Mouse (Mus musculus): ENCODE results near the gene Borcs6. TPM values are rescaled to one million over a fixed set of nuclear protein-coding genes. Genes with fewer than 3 reads are reported as not detected.

Borcs6 gene
- total RNA-seq, 2 experiments from 2014 or later, result 16.7 to 19.3 TPM

DNA sequence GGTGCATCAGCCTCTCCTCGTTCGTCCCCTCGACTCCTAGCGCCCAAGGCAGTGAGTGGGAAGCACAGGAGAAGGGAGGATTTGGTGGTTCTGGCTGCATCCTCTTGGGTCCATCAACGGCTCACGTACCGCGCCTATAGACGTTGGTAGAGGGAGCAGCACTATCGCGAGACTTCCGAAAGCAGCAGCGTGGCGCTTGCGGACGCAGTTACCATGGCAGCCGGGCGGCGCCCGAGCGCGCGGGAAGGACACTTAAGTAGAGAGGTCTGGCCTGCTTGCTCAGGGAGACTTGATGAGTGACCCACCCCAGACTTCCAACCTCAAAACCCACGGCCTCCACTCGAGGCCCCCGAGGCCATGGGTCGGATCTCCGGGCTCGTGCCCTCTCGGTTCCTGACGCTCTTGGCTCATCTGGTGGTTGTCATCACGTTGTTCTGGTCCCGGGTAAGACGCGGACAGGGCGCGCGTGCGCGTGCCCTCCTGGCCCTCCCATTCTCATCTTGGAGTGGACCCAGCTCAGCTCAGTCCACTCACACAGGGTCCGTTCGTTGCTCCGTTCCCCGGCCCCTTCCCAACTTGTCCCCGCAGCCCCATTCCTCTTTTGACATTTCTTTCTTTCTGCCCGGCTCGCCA lies 11.2 kb downstream of the Borcs6 start, which contains the start of gene Tmem107:
Tmem107 (plus strand) TSS at position 217 of the 633 bp plus-strand sequence.
- DNase-seq, result peak; percentile 96 to 97

- DNase-seq, result no peak
These were observed 11.7 kb downstream of the Borcs6 start for GRCm38 (mm10) chr11:69071262-69071661.

DNA sequence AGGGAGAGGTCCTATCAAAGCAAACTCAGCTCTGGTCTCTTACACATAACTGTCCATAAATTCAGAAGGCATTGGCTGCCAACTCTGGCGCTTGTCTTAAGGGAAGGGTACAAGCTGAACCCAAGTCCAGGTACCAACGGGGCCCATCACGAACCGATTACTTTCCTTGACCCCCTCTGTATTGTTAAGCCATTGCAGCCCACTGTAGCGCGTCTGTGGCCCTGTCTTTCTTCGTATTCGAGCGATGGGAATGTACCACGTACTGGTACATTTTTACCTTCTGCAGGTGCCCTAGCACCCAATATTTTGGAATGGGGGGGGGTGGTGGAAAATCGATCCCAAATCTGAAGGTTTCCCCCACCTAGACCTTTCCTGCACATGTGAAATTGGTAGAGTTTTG lies 12.7 kb downstream of the Borcs6 start:
- no peak for DNase-seq

- DNase-seq, result no peak
These were observed 13.1 kb downstream of the Borcs6 start for GRCm38 (mm10) chr11:69072666-69073064.

GRCm38 (mm10) chr11:69073065-69073888 lies 13.8 kb downstream of the Borcs6 start:
- DNase-seq, result peak; percentile 91

DNA sequence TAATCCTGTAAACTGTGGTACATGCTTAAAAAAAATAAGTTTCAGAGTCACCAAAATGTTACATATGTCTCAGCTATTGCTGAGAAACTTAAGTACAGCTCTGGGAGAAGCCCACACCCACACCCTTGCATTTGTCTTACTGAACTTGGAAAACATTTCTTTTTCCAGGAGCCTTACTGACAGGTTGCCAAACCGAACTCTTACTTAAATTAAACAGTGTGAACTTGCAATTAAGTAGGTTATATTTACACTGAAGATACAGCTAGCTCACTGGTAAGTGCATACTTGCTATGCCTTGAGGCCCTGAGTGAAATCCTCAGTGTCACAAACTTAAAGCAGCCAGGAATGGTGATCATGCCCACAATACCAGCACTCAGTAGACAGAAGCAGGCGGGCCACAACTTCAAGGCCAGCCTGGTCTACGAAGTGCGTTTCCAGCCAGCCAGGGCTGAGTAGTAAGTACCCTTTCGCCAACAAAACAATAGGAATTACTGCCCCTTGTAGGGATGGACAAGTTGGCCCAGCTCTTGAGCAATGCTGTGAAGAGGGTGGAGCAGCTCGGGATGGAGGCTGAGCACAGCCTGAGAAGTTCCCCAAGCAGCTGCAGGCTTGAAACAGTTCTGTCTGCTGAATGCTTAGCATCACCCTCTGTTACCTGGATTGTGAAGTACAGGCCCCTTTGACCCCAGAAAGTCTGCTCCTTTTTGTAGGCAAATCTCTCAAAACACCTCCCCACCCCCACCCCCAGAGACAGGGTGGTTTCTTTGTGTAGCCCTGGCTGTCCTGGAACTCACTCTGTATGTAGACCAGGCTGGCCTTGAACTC lies 14.6 kb downstream of the Borcs6 start:
- DNase-seq, result peak in 1 of 2 experiments; percentile 38

DNA sequence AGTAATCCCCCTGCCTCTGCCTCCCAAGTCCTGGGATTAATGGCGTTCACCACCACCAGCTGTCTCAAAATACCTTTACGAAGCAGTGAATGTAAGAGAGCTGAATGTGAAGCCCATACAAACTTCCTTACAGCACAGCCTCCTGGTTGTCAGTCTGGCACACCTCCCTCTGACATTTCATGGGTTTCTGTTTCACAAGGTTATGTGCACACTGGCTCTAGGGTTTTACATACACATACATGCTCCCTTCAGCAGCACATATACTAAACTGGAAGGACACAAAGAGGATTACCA lies 15.2 kb downstream of the Borcs6 start:
- DNase-seq, result no peak

DNA sequence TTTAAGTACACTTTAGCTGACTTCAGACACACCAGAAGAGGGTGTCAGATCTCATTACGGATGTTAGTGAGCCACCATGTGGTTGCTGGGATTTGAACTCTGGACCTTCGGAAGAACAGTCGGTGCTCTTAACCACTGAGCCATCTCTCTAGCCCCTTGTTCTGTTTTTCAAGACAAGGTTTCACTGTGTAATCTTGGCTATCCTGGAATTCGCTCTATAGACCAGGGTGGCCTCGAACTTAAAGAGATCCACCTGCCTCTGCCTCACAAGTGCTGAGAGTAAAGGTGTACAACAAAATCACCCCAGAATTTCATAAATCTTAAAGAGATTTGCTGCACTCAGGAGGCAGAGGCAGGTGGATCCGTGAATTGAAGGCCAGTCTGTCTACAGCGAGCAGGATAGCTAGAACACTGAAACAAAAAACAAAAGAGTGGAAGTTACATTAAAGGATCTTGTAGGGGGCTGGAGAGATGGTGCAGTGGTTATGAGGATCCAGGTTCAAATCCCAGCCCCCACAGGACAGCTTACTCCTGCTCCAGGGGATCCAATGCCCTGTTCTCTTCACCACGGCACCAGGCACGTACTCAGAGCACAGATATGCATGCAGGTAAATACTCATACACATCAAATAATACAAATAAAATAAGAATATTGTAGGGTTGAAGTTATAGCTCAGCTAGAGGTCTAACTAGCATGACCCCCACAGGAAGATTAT lies 16.4 kb downstream of the Borcs6 start:
- no peak for DNase-seq

DNA sequence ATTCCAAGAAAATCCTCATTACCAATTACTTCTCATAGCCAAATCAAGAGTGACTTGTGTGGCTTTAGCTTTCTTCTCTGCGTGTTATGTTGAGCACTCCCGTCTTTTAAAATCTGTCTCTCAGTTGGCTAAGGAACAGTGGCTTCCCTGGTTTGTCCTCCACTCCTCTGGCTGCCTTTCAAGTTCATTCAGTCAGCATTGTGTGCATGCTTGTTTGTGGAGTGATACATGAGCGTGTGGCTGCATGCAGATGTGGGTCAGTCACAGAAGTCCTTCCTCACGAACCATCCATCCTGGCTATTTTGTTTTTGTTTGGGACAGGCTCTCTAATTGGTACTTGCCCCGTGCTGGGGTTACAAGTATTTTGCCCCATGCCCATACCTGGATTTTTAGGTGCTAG lies 17.1 kb downstream of the Borcs6 start:
- peak in 1 of 2 experiments; percentile 45 for DNase-seq

- DNase-seq, result no peak
These were observed 17.8 kb downstream of the Borcs6 start for GRCm38 (mm10) chr11:69077316-69077715.

DNA sequence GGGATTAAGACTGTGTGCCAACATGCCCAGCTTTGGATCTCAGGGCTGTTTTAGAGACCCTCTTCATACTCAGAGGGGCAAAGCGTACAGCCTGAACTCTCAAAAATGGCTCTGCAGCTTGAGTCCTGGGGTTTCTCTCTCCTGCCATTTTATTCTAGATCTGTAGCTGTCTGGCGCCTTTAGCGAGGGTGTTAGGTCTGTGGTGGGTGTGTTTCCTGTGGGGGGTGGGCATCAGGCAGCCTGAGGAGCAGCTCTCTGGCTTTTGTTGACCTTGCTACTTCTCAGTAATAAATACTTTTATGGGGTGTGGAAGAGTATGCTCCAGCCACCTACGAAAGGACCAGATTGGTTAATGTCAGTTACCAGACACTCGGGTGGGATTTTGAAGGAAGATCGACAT lies 18.5 kb downstream of the Borcs6 start:
- DNase-seq, result no peak

DNA sequence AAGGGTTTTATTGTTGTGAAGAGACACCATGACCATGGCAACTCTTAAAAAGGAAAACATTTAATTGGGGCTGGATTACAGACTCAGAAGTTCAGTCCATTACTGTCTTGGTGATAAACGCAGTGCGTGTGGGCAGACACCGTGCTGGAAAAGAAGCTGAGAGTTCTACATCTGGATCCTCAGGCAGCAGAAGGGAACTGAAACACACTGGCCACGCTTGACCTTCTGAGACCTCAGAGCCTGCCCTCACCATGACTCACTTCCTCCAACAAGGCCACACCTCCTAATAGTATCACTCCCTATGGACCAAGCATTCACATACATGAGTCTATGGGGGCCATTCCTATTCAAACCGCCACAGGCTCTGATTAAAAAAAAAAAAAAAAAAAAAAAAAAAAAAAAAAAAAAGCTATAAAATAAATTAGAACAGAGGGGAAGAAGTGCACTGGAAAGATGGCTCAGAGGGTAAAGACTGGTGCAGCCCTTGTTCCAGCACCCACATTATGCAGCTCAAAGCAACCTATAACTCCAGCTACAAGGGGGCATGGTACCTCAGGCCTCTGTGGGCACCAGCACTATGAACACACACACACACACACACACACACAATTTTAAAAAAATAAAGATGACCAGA lies 19.4 kb downstream of the Borcs6 start:
- DNase-seq, result peak; percentile 43 to 77

DNA sequence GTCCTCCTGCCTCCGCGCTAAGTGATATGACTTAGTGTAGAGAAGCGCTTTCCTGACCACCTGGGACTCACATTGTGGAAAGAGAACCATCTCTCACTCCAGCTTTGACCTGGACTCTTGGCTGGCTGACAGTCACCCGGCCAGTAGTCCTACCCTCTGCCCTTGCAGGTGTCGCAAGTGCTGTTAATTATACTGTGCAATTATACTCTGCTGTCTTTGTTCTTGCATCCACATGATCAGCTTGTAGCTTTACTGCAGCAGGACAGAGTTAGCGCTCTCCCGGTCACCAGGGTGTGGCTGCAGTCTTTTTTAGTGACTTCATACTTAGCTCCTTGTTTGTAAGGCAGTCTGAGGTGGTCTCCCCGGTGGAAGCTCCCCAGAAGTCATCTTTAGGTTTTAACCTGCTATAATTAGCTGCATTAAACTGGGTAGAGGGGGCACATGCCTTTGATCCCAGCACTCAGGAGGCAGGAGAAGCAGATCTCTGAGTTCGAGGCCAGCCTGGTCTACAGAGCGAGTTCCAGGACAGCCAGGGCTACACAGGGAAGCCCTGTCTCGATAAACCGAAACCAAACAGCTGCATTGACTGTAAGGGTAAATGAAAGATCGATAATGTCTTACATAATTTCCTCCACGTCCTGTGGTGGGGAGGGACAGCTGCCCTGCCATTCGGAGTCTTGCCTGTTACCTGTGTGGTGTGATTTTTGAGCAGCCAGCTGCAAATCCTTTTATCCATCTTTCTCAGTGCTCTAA lies 20.8 kb downstream of the Borcs6 start:
- no peak for DNase-seq

DNA sequence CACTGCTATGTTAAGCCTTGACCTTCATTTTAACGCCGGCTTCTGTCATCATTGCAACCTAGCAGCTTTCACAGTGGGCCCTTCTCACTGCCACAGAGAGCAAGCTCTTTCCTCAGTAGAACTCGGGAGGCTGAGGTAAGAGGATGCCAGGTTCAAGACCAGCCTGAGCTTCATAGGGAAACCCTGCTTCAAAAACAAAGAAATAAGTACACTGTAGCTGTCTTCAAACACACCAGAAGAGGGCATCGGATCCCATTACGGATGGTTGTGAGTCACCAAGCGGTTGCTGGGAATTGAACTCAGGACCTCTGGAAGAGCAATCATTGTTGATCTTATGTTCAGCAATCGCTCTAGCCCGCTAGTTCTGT lies 21.3 kb downstream of the Borcs6 start:
- DNase-seq, result no peak

DNA sequence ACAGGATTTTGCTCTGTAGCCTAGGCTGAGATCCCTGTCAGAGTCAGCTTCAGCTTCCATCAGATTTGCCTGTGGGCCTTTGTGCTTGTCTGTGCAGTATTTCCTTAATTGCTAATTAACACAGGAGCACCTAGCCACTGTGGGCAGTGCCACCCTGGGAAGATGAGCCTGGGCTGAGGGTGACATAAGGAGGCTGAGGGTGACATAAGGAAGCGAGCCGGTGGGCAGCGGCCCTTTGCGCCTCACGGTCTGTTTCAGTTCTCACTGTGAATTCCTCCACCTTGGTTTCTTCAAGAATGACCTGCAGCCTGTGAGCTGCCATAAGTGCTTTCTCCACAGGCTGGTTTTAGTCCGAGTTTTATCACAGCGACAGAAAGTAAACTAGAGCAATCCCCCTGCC lies 22.1 kb downstream of the Borcs6 start:
- DNase-seq, result no peak

DNA sequence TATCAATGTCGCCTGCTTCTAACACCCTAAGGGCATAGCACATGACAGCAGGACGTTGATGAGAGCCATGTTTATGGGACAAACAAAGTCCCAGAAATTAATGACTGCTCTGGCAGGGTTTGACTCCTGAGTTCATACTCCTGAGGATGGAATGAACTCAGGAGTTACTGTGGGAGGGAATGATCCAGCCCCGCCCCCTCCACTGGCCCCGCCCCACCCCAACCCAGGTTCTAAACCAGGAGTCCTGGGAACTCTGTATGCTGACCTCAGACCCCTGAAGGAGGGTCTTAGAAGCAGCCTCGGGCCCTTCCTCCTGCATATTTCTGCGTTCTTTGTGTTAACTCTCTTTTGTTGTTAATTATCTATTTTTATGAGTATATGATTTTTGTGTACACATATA lies 26.1 kb downstream of the Borcs6 start:
- no peak for DNase-seq

DNA sequence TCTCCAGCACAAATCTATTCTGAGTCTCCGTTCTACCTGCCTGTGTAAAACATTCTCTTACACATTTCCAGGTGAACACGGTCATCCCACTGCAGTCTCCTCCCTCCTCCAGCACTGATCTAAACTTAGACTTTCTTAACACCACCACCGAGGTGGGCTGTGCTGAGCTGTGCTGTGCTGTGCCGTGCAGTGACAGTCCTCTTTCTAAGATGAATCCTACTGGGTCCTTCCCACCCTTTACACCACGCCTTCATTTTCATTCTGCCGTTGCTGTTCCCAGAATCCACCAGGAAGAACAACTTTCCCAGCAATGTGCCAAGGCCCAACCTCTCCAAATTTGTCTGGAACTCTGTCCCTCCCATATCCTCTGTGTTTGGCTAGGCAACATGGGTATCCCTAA lies 26.9 kb downstream of the Borcs6 start:
- DNase-seq, result peak in 1 of 2 experiments; percentile 28

GRCm38 (mm10) chr11:69087082-69087481 lies 27.6 kb downstream of the Borcs6 start:
- peak in 1 of 2 experiments; percentile 27 for DNase-seq

DNA sequence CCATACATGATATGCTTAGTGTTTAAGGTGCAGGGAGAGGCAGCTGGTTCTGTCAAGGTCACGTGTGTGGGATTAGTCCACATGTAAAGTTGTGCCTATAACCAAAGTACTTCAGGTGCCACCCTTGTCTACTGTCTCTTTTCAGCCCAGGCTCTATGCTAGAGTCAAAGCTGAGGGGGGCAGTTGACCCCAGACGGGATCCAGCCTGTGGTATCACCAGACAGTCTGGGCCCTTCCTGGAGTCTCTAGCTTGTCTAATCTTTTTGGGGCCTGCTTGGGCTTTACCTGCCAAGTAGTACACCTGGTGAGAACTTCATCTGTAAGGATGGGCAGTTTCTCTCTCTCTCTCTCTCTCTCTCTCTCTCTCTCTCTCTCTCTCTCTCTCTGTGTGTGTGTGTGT lies 28.1 kb downstream of the Borcs6 start:
- DNase-seq, result peak in 1 of 2 experiments; percentile 19

GRCm38 (mm10) chr11:69088103-69088855 lies 28.8 kb downstream of the Borcs6 start, which contains the start of gene Vamp2:
Gene Vamp2, plus strand, starts transcription at chr11:69088490.
- DNase-seq, result peak; percentile 94
